ENCODE assay signal across 10 mouse cellular contexts in the genomic region with DNA sequence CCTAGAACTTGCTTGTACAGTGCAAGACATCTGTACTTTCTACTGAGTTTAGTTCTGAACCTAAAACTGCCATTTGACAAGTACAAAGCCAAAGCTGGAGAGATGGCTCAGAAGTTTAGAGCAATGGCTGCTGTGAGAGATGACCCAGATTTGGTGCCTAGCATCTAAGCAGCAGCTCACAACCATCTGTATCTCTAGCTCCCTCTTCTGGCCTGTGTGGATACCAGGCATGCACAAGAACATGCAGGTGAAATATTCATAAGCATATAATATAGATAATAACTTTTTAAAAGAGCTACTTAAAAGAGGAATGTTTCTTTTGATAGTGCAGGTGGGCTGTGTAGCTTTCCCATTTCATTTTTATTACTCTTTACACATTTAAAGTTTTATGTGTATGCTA. TPM values are rescaled to one million over a fixed set of nuclear protein-coding genes. Genes with fewer than 3 reads are reported as not detected.
DNase-seq lines count a peak whose midpoint lies in the region; ATAC-seq lines count a peak whose summit lies in the region.
"Had no signal": no experiment of that assay in that cellular context is flagged by ENCODE, and none has a peak within 500 bp of the region (broad histone marks: within the 10 kb centered on the region; RNA-seq: fewer than 3 reads in every experiment).

No protein-coding gene starts in this region.

- H3K9me3 ChIP-seq in forebrain, embryonic 11.5 days (ENCODE audit: control insufficient read depth, low read length): no peaks in the 10 kb centered on the region
- H3K9me3 ChIP-seq in forebrain, embryonic 10.5 days: no peaks in the 10 kb centered on the region
- H3K9me3 ChIP-seq: stomach, embryonic 15.5 days had no signal

- DNase-seq in forebrain, embryonic 11.5 days (ENCODE audit: low spot score): no peak
- DNase-seq in forebrain, embryonic 10.5 days (ENCODE audit: extremely low spot score, low spot score): no peak
- peak; percentile 54 for DNase-seq in urinary bladder, postnatal 14 days (ENCODE audit: low spot score)
- DNase-seq in urinary bladder, postnatal 4 days (ENCODE audit: low spot score in 2 of 2): no peak
- peak; percentile 16 for DNase-seq in embryo, embryonic 9.5 days (ENCODE audit: extremely low spot score)
- peak; percentile 56 to 66 for DNase-seq in kidney, postnatal 36 days
- DNase-seq in lung, postnatal 14 days: peak; percentile 46
- peak; percentile 12 for DNase-seq in thymus, postnatal 4 days

- 0 out of 2 replicates have a peak, but pooled peaks have one; percentile 39 for ATAC-seq in forebrain, embryonic 11.5 days (replicated peaks; ENCODE audit: low FRiP score)

- H3K27me3 ChIP-seq in forebrain, embryonic 11.5 days (ENCODE audit: control insufficient read depth, insufficient read depth, low read length): no peaks in the 10 kb centered on the region
- H3K27me3 ChIP-seq in forebrain, embryonic 10.5 days (ENCODE audit: poor library complexity, severe bottlenecking): no peaks in the 10 kb centered on the region
- H3K27me3 ChIP-seq: stomach, embryonic 15.5 days had no signal

- no peak overlapping the region for H3K4me2 ChIP-seq in forebrain, embryonic 11.5 days (ENCODE audit: low read depth, low read length, severe bottlenecking)
- H3K4me2 ChIP-seq: stomach, embryonic 15.5 days had no signal

- no peak overlapping the region for H3K4me3 ChIP-seq in forebrain, embryonic 11.5 days (ENCODE audit: low read depth, low read length)
- no peak overlapping the region for H3K4me3 ChIP-seq in forebrain, embryonic 10.5 days
- H3K4me3 ChIP-seq: stomach, embryonic 15.5 days had no signal

- H3K4me1 ChIP-seq in forebrain, embryonic 11.5 days (replicated peaks; ENCODE audit: control insufficient read depth, insufficient read depth, low read length): no peaks in the 10 kb centered on the region
- no peaks in the 10 kb centered on the region for H3K4me1 ChIP-seq in forebrain, embryonic 10.5 days
- H3K4me1 ChIP-seq: stomach, embryonic 15.5 days had no signal

- H3K27ac ChIP-seq in forebrain, embryonic 11.5 days (ENCODE audit: low read depth, low read length): no peak overlapping the region
- no peak overlapping the region for H3K27ac ChIP-seq in forebrain, embryonic 10.5 days
- H3K27ac ChIP-seq: stomach, embryonic 15.5 days had no signal

- H3K36me3 ChIP-seq in forebrain, embryonic 11.5 days (ENCODE audit: control insufficient read depth, insufficient read depth, low read length): no peaks in the 10 kb centered on the region
- no peaks in the 10 kb centered on the region for H3K36me3 ChIP-seq in forebrain, embryonic 10.5 days (replicated peaks)
- H3K36me3 ChIP-seq: stomach, embryonic 15.5 days had no signal

- no peak overlapping the region for H3K9ac ChIP-seq in forebrain, embryonic 11.5 days (ENCODE audit: low read length)
- H3K9ac ChIP-seq: stomach, embryonic 15.5 days had no signal

RNA-seq across cellular contexts. Expression of gene Rnase2a, which starts 15.0 kb away (rescaled TPM):
- not detected in 2 replicates for polyA plus RNA-seq in forebrain, embryonic 11.5 days (2014; fragmentation: Nextera tagmentation; extraction: Ambion mirVana)
- polyA plus RNA-seq in forebrain, embryonic 10.5 days (2016; fragmentation: Nextera tagmentation; extraction: Ambion mirVana): not detected in 2 replicates
- polyA plus RNA-seq: limb, embryonic 14.5 days; stomach, embryonic 15.5 days had no signal

RNA-seq across cellular contexts. Expression of gene Ear14, which starts 37.7 kb away (rescaled TPM):
- not detected in 2 replicates for polyA plus RNA-seq in forebrain, embryonic 11.5 days (2014; fragmentation: Nextera tagmentation; extraction: Ambion mirVana)
- not detected in 2 replicates for polyA plus RNA-seq in forebrain, embryonic 10.5 days (2016; fragmentation: Nextera tagmentation; extraction: Ambion mirVana)
- polyA plus RNA-seq: limb, embryonic 14.5 days; stomach, embryonic 15.5 days had no signal

RNA-seq across cellular contexts. Expression of gene Ang2, which starts 42.0 kb away (rescaled TPM):
- not detected in 2 replicates for polyA plus RNA-seq in forebrain, embryonic 11.5 days (2014; fragmentation: Nextera tagmentation; extraction: Ambion mirVana)
- polyA plus RNA-seq in forebrain, embryonic 10.5 days (2016; fragmentation: Nextera tagmentation; extraction: Ambion mirVana): not detected in 2 replicates
- polyA plus RNA-seq: limb, embryonic 14.5 days; stomach, embryonic 15.5 days had no signal

Comparison
In these comparisons a context has a peak if more than half of its experiments do, and no peak if none do; other contexts are left out.
1. DNase-seq: peak in urinary bladder, postnatal 14 days (single experiment), embryo, embryonic 9.5 days (single experiment), kidney, postnatal 36 days (2 of 2), lung, postnatal 14 days (single experiment) and thymus, postnatal 4 days (single experiment); none in forebrain, embryonic 11.5 days (single experiment), forebrain, embryonic 10.5 days (single experiment) and urinary bladder, postnatal 4 days (0 of 2).